Mouse (Mus musculus): ENCODE data around the gene Gtf3c1. TPM values are rescaled to one million over a fixed set of nuclear protein-coding genes. Genes with fewer than 3 reads are reported as not detected.

Gtf3c1 gene
- polyA plus RNA-seq, 1 experiment from 2014 or later, result 28.7 TPM

DNA sequence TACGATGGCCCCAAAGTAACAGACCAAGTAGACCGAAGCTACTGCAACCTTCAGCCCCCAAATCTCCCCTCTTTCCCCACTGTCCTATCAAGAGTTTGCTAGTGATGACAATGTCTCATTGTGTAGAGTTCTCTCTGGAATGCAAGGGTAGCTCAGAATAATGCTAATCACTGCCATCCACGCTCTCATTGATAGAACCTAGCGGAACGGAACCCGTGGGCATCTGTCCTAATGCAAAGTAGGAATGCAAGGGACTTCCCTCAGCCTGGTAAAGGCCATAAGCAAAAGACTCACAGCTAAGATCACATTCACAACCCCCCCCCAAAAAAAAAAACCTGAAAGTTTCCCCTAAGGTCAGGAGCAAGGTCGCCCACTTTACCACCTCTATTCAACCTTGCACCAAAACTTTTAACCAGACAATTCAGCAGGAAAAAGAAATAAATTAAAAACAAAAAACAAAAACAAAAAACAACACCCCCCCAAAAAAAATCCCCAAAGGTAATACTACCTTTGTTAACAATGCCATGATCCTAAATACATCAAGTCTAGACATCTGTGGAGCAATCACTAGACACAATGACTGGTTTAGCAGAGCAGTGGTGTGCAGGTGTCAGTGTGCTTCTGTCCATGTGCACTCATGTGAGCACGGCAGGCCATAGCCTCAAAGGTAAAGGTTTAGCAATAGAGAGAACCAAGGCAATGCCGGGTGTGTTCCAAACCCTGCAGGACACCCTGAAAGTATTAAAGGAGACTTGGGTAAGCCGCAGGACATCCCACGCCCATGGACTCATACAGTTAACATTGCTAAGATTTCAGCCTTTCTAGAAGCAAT lies 109.8 kb downstream of the Gtf3c1 start:
- H3K36me3 ChIP-seq, result no peaks in the 10 kb centered on the region
- no peak overlapping the region for H3K9ac ChIP-seq
- H3K9me3 ChIP-seq, result no peaks in the 10 kb centered on the region
- no peak for ATAC-seq (ENCODE audit: low read depth)
- no peak overlapping the region for H3K4me3 ChIP-seq
- H3K4me2 ChIP-seq, result no peak overlapping the region
- H3K4me1 ChIP-seq (replicated peaks), result no peaks in the 10 kb centered on the region
- no peaks in the 10 kb centered on the region for H3K27me3 ChIP-seq
- WGBS, result 89% methylated on average over 11 of the region's 11 CpGs
- no peak overlapping the region for H3K27ac ChIP-seq (replicated peaks)

DNA sequence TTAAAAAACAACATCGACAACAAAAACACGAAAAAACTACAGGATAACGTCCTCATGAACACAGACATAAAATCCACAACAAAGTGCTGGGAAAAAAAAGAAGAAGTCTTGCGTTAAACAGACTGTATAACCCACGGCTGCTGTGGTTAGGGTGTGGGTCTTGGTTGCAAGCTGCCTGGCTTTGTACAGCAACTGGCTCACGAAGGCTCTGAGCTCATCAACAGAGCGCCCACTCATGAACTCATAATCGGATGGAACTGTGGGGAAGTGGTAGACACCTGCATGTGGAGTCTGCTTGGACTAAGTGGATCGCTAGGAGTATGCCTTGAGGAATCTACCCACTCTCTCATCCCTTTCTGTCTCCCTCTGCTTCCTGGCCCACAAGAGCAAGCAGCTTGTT lies 110.5 kb downstream of the Gtf3c1 start:
- Histone ChIP-seq H3K9me3 (no peaks in the 10 kb centered on the region), H3K27me3 (no peaks in the 10 kb centered on the region), H3K4me2 (no peak overlapping the region), H3K9ac (no peak overlapping the region), H3K27ac (replicated peaks) (no peak overlapping the region), H3K36me3 (no peaks in the 10 kb centered on the region), H3K4me1 (replicated peaks) (no peaks in the 10 kb centered on the region), H3K4me3 (no peak overlapping the region)
- ATAC-seq (ENCODE audit: low read depth), result no peak
- WGBS, result 90% methylated on average over 9 of the region's 9 CpGs

DNA sequence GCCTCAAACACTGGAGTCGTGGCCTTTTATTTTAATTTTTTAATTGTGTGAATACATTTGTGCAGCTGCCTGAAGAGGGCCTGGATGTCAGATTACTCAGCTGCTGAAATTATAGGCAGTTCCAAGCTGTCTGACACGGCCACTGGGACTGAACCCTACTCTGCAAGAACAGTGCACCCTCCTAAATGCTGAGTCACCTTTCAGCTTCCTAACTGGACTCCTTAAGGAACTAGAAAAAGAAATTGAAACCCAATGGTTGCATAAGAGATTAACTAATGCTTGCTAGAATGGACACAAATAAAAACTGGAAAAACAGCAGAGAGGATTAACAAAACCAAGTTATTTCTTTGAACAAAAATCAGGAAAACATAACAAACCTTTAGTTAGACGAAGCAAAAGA lies 111.2 kb downstream of the Gtf3c1 start:
- Histone ChIP-seq H3K36me3 (no peaks in the 10 kb centered on the region), H3K4me1 (replicated peaks) (no peaks in the 10 kb centered on the region), H3K4me2 (no peak overlapping the region), H3K9me3 (no peaks in the 10 kb centered on the region), H3K27ac (replicated peaks) (no peak overlapping the region), H3K27me3 (no peaks in the 10 kb centered on the region), H3K4me3 (no peak overlapping the region), H3K9ac (no peak overlapping the region)
- ATAC-seq (ENCODE audit: low read depth), result no peak
- 79% methylated on average over 3 of the region's 3 CpGs for WGBS

DNA sequence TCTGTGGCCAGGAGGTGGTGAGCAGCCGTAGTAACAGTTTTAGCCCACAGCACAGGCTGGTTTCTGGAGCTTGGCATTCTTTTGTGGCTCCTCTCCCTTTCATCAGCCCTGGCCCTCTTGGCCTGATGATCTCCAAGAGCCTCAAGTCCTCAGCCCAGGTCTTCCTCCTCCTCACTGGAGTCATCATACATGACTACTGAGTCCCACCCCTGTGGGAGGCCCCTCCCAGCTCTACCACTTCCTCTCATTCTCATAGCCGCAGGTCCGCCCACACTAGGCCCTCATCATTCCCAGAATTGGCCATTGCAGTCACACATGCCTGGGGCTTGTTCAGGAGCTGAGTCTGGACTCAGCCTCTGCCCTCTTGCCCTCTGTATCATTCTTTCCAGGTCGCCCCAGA lies 113.7 kb downstream of the Gtf3c1 start:
- Histone ChIP-seq H3K4me3 (no peak overlapping the region), H3K4me2 (no peak overlapping the region), H3K27me3 (no peaks in the 10 kb centered on the region), H3K9me3 (no peaks in the 10 kb centered on the region), H3K4me1 (replicated peaks) (no peaks in the 10 kb centered on the region), H3K36me3 (no peaks in the 10 kb centered on the region), H3K27ac (replicated peaks) (no peak overlapping the region), H3K9ac (no peak overlapping the region)
- ATAC-seq (ENCODE audit: low read depth), result no peak
- WGBS, result 88% methylated on average over 4 of the region's 4 CpGs

Other genes with a start within 250 kb of the Gtf3c1 start
- gene Nsmce1, start 216.2 kb downstream of the Gtf3c1 start, polyA plus RNA-seq (2015; fragmentation: Nextera tagmentation; extraction: Ambion mirVana), result 93.2 and 105 TPM in 2 replicates
- 4.3 and 5.5 TPM in 2 replicates for gene Il4ra, start 155.7 kb downstream of the Gtf3c1 start, polyA plus RNA-seq (2015; fragmentation: Nextera tagmentation; extraction: Ambion mirVana)
- gene Il21r, start 104.4 kb downstream of the Gtf3c1 start, polyA plus RNA-seq (2015; fragmentation: Nextera tagmentation; extraction: Ambion mirVana), result 0.25 and 0.61 TPM in 2 replicates
- gene D430042O09Rik, start 108 bp upstream of the Gtf3c1 start, polyA plus RNA-seq (2015; fragmentation: Nextera tagmentation; extraction: Ambion mirVana), result 5.9 and 8.3 TPM in 2 replicates

Data from neural tube, embryonic 13.5 days (tissue).